ENCODE assay signal across 8 mouse cellular contexts in the genomic region with DNA sequence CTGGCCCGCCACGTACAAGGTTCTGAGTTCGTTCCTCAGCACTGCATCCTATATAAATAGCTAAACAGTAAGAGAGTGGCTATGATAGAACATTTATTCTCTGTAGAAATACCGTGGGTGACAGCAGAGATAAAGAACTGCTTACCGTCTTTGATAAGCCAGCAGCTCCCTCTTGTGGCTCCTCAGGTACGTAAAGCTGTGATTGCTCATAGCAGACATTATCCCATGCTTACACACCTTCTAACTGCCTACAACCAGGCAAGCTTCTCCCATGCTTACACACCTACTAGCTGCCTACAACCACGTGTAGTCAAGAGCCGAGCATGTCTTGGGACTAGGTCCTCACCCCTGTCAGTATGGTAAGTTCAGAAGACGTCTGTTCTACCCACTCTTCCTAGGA. TPM values are rescaled to one million over a fixed set of nuclear protein-coding genes. Genes with fewer than 3 reads are reported as not detected.
DNase-seq lines count a peak whose midpoint lies in the region; ATAC-seq and TF ChIP-seq lines count a peak whose summit lies in the region.
"Had no signal": no experiment of that assay in that cellular context is flagged by ENCODE, and none has a peak within 500 bp of the region (broad histone marks: within the 10 kb centered on the region; RNA-seq: fewer than 3 reads in every experiment).

No protein-coding gene starts in this region.

- 0 out of 2 replicates have a peak, but pooled peaks cover 2% of the 10 kb centered on the region for H3K4me1 ChIP-seq in liver, embryonic 13.5 days (replicated peaks)
- H3K4me1 ChIP-seq: lung, embryonic 15.5 days had no signal

- no peak overlapping the region for H3K4me2 ChIP-seq in liver, embryonic 13.5 days
- H3K4me2 ChIP-seq: lung, embryonic 15.5 days had no signal

- CTCF ChIA-PET in Patski (lab: Charles Lee): interaction anchor here (0.7 to 2.2 kb wide), 14 partner anchors 12 to 704 kb away, joined by 3 to 9 read pairs (median 4); no protein-coding TSS in a partner anchor

- H3K9me3 ChIP-seq in liver, embryonic 13.5 days (replicated peaks): no peaks in the 10 kb centered on the region
- H3K9me3 ChIP-seq: lung, embryonic 15.5 days had no signal

- whole genome bisulfite sequencing in liver, embryonic 13.5 days (ENCODE audit: insufficient replicate concordance): 16% methylated on average over 9 of the region's 9 CpGs

- no peak overlapping the region for H3K9ac ChIP-seq in liver, embryonic 13.5 days
- H3K9ac ChIP-seq: lung, embryonic 15.5 days had no signal

- in situ Hi-C loops in Patski (cut with MboI; ENCODE audit: low pct_unique_long_range_greater_than_20kb): no loop called here

- H3K4me3 ChIP-seq in liver, embryonic 13.5 days (replicated peaks): no peak overlapping the region
- H3K4me3 ChIP-seq: lung, embryonic 15.5 days had no signal

- peak; percentile 66 for ATAC-seq in CD4-positive, CD25-positive, alpha-beta regulatory T cell, adult 4 months
- peak; percentile 71 for ATAC-seq in Patski
- no peak for ATAC-seq in liver, embryonic 13.5 days (ENCODE audit: low read depth)

- H3K27ac ChIP-seq in liver, embryonic 13.5 days: no peak overlapping the region
- H3K27ac ChIP-seq: lung, embryonic 15.5 days had no signal

- DNase-seq in Patski (ENCODE audit: low read depth, low spot score): peak; percentile 25
- DNase-seq in cerebellum, postnatal 10 days: peak; percentile 84 to 86
- DNase-seq in gastrocnemius, postnatal 10 days: peak; percentile 44
- DNase-seq in kidney, postnatal 10 days: peak; percentile 87
- DNase-seq in liver, embryonic 13.5 days: peak; percentile 32
- peak; percentile 78 for DNase-seq in retina, postnatal 1 day

- no peaks in the 10 kb centered on the region for H3K36me3 ChIP-seq in liver, embryonic 13.5 days
- H3K36me3 ChIP-seq: lung, embryonic 15.5 days had no signal

- POLR2A ChIA-PET in Patski (lab: Charles Lee): interaction anchor here (1.7 kb wide), 1 partner anchor 59 kb away, joined by 4 read pairs; no protein-coding TSS in a partner anchor

- TF ChIP-seq CTCF in Patski (IDR thresholded peaks at IDR 0.05): peak; percentile 84

- H3K27me3 ChIP-seq in Patski: peaks cover 39% of the 10 kb centered on the region
- H3K27me3 ChIP-seq in liver, embryonic 13.5 days: no peaks in the 10 kb centered on the region
- H3K27me3 ChIP-seq: lung, embryonic 15.5 days had no signal

RNA-seq across cellular contexts. Expression of a gene that starts 7.5 kb away (rescaled TPM):
- polyA plus RNA-seq in CD4-positive, CD25-positive, alpha-beta regulatory T cell, adult 4 months (2017; shearing (Covaris generic)): under 1 TPM in 1 of 2 experiments, not detected in 1; 0.30 TPM
- not detected for polyA plus RNA-seq in Patski (2021)
- total RNA-seq in gastrocnemius, postnatal 10 days (2021): not detected
- polyA plus RNA-seq in liver, embryonic 13.5 days (2015; fragmentation: Nextera tagmentation; extraction: Ambion mirVana): not detected in 2 replicates

RNA-seq across cellular contexts. Expression of a gene that starts 16.4 kb away (rescaled TPM):
- polyA plus RNA-seq in CD4-positive, CD25-positive, alpha-beta regulatory T cell, adult 4 months (2017; shearing (Covaris generic)): not detected
- polyA plus RNA-seq in Patski (2021): 0.30 TPM
- total RNA-seq in gastrocnemius, postnatal 10 days (2021): not detected
- polyA plus RNA-seq in liver, embryonic 13.5 days (2015; fragmentation: Nextera tagmentation; extraction: Ambion mirVana): not detected in 2 replicates

RNA-seq across cellular contexts. Expression of a gene that starts 38.2 kb away (rescaled TPM):
- polyA plus RNA-seq in CD4-positive, CD25-positive, alpha-beta regulatory T cell, adult 4 months (2017; shearing (Covaris generic)): 10 to 100 TPM; 15.3 to 25.7 TPM
- 14.2 TPM for polyA plus RNA-seq in Patski (2021)
- 10 to 100 TPM; 11.7 to 14.0 TPM for total RNA-seq in gastrocnemius, postnatal 10 days (2021)
- polyA plus RNA-seq in liver, embryonic 13.5 days (2015; fragmentation: Nextera tagmentation; extraction: Ambion mirVana): 10.4 and 13.3 TPM in 2 replicates

RNA-seq across cellular contexts. Expression of a gene that starts 38.4 kb away (rescaled TPM):
- polyA plus RNA-seq in CD4-positive, CD25-positive, alpha-beta regulatory T cell, adult 4 months (2017; shearing (Covaris generic)): 10 to 100 TPM in 1 of 2 experiments, 1 to 10 TPM in 1; 6.7 to 12.3 TPM
- 7.8 TPM for polyA plus RNA-seq in Patski (2021)
- 1 to 10 TPM; 4.0 to 5.3 TPM for total RNA-seq in gastrocnemius, postnatal 10 days (2021)
- polyA plus RNA-seq in liver, embryonic 13.5 days (2015; fragmentation: Nextera tagmentation; extraction: Ambion mirVana): 10.5 and 12.8 TPM in 2 replicates

Comparison
In these comparisons a context has a peak if more than half of its experiments do, and no peak if none do; other contexts are left out.
1. DNase-seq: peak in every context shown above with its lines; median percentile 87 in kidney, postnatal 10 days; 85 in cerebellum, postnatal 10 days; 78 in retina, postnatal 1 day; 44 in gastrocnemius, postnatal 10 days; 32 in liver, embryonic 13.5 days; 25 in Patski.